Mouse (Mus musculus): ENCODE measurements around the gene Hmgcll1. TPM values are rescaled to one million over a fixed set of nuclear protein-coding genes. Genes with fewer than 3 reads are reported as not detected.

Gene Hmgcll1
- polyA plus RNA-seq, 1 experiment: 0.14 TPM

DNA sequence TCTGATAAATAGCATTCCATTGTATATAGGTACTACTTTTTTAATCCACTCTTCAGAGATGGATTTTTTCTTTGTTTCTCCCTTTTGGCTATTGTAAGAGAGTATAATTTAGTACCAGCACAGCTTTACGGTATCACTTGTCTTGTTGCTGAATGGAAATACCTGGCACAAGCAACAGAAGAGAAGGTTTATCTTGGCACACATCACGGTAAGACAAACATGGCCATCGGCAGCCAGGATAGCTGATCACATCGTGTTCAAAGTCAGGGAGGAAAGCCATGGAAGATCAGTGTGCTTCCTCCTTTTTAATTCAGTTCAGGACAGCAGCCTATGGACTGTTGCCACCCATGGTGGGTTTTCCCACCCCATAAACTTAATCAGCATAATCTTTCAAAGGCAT is 109.6 kb downstream of the Hmgcll1 start:
- H3K36me3 ChIP-seq (ENCODE audit: control insufficient read depth, insufficient read depth, low read length): no peaks in the 10 kb centered on the region
- no peak overlapping the region for H3K4me3 ChIP-seq (ENCODE audit: low read depth, low read length)
- H3K27ac ChIP-seq (ENCODE audit: insufficient read depth, low read depth, low read length): no peak overlapping the region
- H3K27me3 ChIP-seq (ENCODE audit: control insufficient read depth, insufficient read depth, low read length): no peaks in the 10 kb centered on the region
- 44% methylated on average over 4 of the region's 4 CpGs for WGBS
- TF ChIP-seq CTCF (IDR thresholded peaks at IDR 0.05; ENCODE audit: extremely low read depth, insufficient read length, insufficient replicate concordance, low read depth, low read length) (no peak), POLR2A (IDR thresholded peaks at IDR 0.05; ENCODE audit: low read depth, low read length) (no peak)
- no peaks in the 10 kb centered on the region for H3K4me1 ChIP-seq (ENCODE audit: control insufficient read depth, insufficient read depth, insufficient read length, low read length)

- no peak overlapping the region for H3K27ac ChIP-seq (ENCODE audit: insufficient read depth, low read depth, low read length)
- H3K36me3 ChIP-seq (ENCODE audit: control insufficient read depth, insufficient read depth, low read length): no peaks in the 10 kb centered on the region
- TF ChIP-seq CTCF (IDR thresholded peaks at IDR 0.05; ENCODE audit: extremely low read depth, insufficient read length, insufficient replicate concordance, low read depth, low read length) (no peak), POLR2A (IDR thresholded peaks at IDR 0.05; ENCODE audit: low read depth, low read length) (no peak)
- 52% methylated on average over 1 of the region's 1 CpGs for WGBS
- no peaks in the 10 kb centered on the region for H3K4me1 ChIP-seq (ENCODE audit: control insufficient read depth, insufficient read depth, insufficient read length, low read length)
- H3K27me3 ChIP-seq (ENCODE audit: control insufficient read depth, insufficient read depth, low read length): no peaks in the 10 kb centered on the region
- H3K4me3 ChIP-seq (ENCODE audit: low read depth, low read length): no peak overlapping the region
These were observed 114.7 kb downstream of the Hmgcll1 start for GRCm38 (mm10) chr9:76129353-76129752.

DNA sequence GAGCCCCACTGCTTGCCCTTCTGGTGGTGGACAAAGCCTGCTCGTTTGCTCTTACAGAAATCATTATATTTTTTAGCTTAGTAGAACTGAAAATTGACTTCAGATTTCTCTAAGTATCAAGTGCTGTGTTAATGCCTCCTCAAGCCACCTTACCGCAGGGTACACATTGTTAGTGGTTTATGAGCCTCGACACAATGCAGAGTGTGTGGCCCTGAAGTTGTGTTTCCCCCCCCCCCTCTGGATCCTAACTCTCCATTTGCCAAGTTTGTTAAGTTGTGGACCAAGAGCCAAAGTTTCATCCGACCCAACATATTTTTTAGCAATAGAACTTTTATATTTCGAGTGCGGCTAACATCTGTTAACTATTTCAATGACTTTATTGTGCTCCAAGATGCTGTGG is 119.4 kb downstream of the Hmgcll1 start:
- WGBS: 82% methylated on average over 6 of the region's 6 CpGs

DNA sequence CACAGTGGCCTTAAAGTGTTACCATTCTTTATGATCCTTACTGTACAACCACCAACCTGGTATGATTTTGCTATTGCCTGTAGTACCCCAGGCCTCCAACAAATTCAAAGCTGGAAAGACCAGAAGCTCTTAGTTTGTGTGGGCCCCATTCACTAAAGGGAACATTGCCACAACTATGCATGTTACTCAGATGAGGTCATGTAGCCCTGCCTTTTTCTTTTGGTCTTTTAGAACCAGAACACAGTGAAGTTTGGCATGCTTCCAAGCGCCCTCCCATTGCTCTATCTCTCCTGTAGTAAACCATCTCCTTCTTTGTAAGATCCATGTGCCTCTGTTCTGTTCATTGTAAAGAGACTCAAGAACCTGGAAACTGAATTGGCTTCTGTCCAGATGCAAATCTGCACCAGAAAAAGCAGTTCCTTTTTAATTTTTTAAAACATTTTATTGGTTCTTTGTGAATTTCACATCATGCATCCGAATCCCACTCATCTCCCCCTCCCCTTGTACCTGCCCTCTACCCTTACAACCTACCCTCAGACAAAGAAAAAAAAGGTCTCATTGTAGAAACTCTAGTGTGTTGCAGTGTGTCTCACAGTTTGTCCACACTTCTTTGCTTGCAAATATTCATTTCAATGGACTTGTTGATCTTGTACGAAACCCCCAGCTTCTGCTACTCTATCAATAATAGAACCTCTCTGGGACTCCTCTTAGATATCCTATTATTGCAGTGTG is 123.9 kb downstream of the Hmgcll1 start:
- Histone ChIP-seq H3K27ac (ENCODE audit: insufficient read depth, low read depth, low read length) (no peak overlapping the region), H3K36me3 (ENCODE audit: control insufficient read depth, insufficient read depth, low read length) (no peaks in the 10 kb centered on the region), H3K27me3 (ENCODE audit: control insufficient read depth, insufficient read depth, low read length) (no peaks in the 10 kb centered on the region), H3K4me3 (ENCODE audit: low read depth, low read length) (no peak overlapping the region), H3K4me1 (ENCODE audit: control insufficient read depth, insufficient read depth, insufficient read length, low read length) (no peaks in the 10 kb centered on the region)
- 63% methylated on average over 3 of the region's 3 CpGs for WGBS
- TF ChIP-seq POLR2A (IDR thresholded peaks at IDR 0.05; ENCODE audit: low read depth, low read length) (no peak), CTCF (IDR thresholded peaks at IDR 0.05; ENCODE audit: extremely low read depth, insufficient read length, insufficient replicate concordance, low read depth, low read length) (no peak)

More for the DNA sequence above, 119.4 kb downstream of the Hmgcll1 start:
- no peak overlapping the region for H3K27ac ChIP-seq (ENCODE audit: insufficient read depth, low read depth, low read length)
- H3K27me3 ChIP-seq (ENCODE audit: control insufficient read depth, insufficient read depth, low read length): no peaks in the 10 kb centered on the region
- TF ChIP-seq CTCF (IDR thresholded peaks at IDR 0.05; ENCODE audit: extremely low read depth, insufficient read length, insufficient replicate concordance, low read depth, low read length) (no peak), POLR2A (IDR thresholded peaks at IDR 0.05; ENCODE audit: low read depth, low read length) (no peak)
- H3K36me3 ChIP-seq (ENCODE audit: control insufficient read depth, insufficient read depth, low read length): no peaks in the 10 kb centered on the region
- H3K4me3 ChIP-seq (ENCODE audit: low read depth, low read length): no peak overlapping the region
- no peaks in the 10 kb centered on the region for H3K4me1 ChIP-seq (ENCODE audit: control insufficient read depth, insufficient read depth, insufficient read length, low read length)

DNA sequence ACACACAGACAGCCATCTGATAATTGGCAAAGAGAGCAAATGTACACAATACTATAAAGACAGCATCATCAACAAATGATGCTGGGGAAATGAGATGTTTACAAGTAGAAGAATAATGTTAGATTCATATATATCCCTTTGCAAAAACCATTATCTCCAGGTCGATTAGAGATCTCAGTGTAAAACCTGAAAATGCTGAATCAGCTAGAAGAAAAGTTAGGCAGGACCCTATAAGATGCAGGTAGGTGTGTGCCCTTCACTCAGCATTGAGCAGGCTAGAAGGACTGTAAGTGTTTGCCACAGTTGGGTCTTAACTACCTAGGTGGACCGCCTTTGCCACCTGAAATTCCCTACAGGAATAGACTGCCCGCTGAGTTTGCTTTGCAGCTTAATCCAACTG is 130.9 kb downstream of the Hmgcll1 start:
- Histone ChIP-seq H3K4me3 (ENCODE audit: low read depth, low read length) (no peak overlapping the region), H3K36me3 (ENCODE audit: control insufficient read depth, insufficient read depth, low read length) (no peaks in the 10 kb centered on the region), H3K4me1 (ENCODE audit: control insufficient read depth, insufficient read depth, insufficient read length, low read length) (no peaks in the 10 kb centered on the region), H3K27me3 (ENCODE audit: control insufficient read depth, insufficient read depth, low read length) (no peaks in the 10 kb centered on the region), H3K27ac (ENCODE audit: insufficient read depth, low read depth, low read length) (no peak overlapping the region)
- TF ChIP-seq CTCF (IDR thresholded peaks at IDR 0.05; ENCODE audit: extremely low read depth, insufficient read length, insufficient replicate concordance, low read depth, low read length) (no peak), POLR2A (IDR thresholded peaks at IDR 0.05; ENCODE audit: low read depth, low read length) (no peak)
- WGBS: 64% methylated on average over 3 of the region's 3 CpGs

- WGBS: 61% methylated on average over 8 of the region's 8 CpGs
- Histone ChIP-seq H3K4me1 (ENCODE audit: control insufficient read depth, insufficient read depth, insufficient read length, low read length) (no peaks in the 10 kb centered on the region), H3K27me3 (ENCODE audit: control insufficient read depth, insufficient read depth, low read length) (no peaks in the 10 kb centered on the region), H3K4me3 (ENCODE audit: low read depth, low read length) (no peak overlapping the region), H3K27ac (ENCODE audit: insufficient read depth, low read depth, low read length) (no peak overlapping the region), H3K36me3 (ENCODE audit: control insufficient read depth, insufficient read depth, low read length) (no peaks in the 10 kb centered on the region)
- TF ChIP-seq CTCF (IDR thresholded peaks at IDR 0.05; ENCODE audit: extremely low read depth, insufficient read length, insufficient replicate concordance, low read depth, low read length) (no peak), POLR2A (IDR thresholded peaks at IDR 0.05; ENCODE audit: low read depth, low read length) (no peak)
These were observed 147.8 kb downstream of the Hmgcll1 start for GRCm38 (mm10) chr9:76162446-76162845.

GRCm38 (mm10) chr9:76168355-76168754 is 153.7 kb downstream of the Hmgcll1 start:
- TF ChIP-seq POLR2A (IDR thresholded peaks at IDR 0.05; ENCODE audit: low read depth, low read length) (no peak), CTCF (IDR thresholded peaks at IDR 0.05; ENCODE audit: extremely low read depth, insufficient read length, insufficient replicate concordance, low read depth, low read length) (no peak)
- Histone ChIP-seq H3K36me3 (ENCODE audit: control insufficient read depth, insufficient read depth, low read length) (no peaks in the 10 kb centered on the region), H3K4me1 (ENCODE audit: control insufficient read depth, insufficient read depth, insufficient read length, low read length) (no peaks in the 10 kb centered on the region), H3K4me3 (ENCODE audit: low read depth, low read length) (no peak overlapping the region), H3K27ac (ENCODE audit: insufficient read depth, low read depth, low read length) (no peak overlapping the region), H3K27me3 (ENCODE audit: control insufficient read depth, insufficient read depth, low read length) (no peaks in the 10 kb centered on the region)
- WGBS: 39% methylated on average over 3 of the region's 3 CpGs
